Mouse (Mus musculus) gastrocnemius, adult 8-10 months (tissue): ENCODE data around the gene Tmem14a. TPM values are rescaled to one million over a fixed set of nuclear protein-coding genes. Genes with fewer than 3 reads are reported as not detected.
"Not testable (repeated sequence)": the region's sequence is repeated elsewhere in the genome, so short reads cannot be mapped to it uniquely, and the experiment has no call there.

Experiments
- DNase-seq, 2 experiments: peaks; one replicate each; pipeline ENCODE4 v3.0.0; 2022; ENCODE audit warnings: low spot score in 2 of 2
- total RNA-seq, 4 experiments: library from RNA; stranded (reverse); gene quantifications; 2 replicates each; pipeline ENCODE4 v1.2.4; 2022

Gene Tmem14a
- total RNA-seq: 1 to 10 TPM in 2 of 4 experiments, under 1 TPM in 2; 0.73 to 1.5 (median 1.0) TPM

- DNase-seq: peak; percentile 66 to 80
Observed at GRCm38 (mm10) chr1:21218489-21218919, at the start of gene Tmem14a. Gene Tmem14a, plus strand, starts transcription at chr1:21218575.

DNA sequence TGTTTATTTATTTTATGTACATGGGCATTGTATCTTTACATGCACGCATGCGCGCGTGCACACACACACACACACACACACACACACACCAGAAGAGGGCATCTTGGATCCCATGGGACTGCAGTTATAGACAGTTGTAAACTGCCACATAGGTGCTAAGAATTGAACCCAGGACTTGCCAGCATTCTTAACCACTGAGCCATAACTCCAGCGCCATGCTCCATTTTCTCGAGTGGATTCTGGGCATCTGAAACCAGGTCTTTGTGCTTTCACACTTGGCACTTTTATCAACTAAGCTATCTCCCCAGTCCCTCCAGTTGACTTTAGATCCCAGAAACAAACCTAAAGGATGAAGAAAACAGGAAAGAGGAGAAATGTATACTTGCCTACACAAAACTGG lies 33.2 kb upstream of the Tmem14a start:
- DNase-seq: no peak

- no peak for DNase-seq
Observed at GRCm38 (mm10) chr1:21206241-21206640, 12.1 kb upstream of the Tmem14a start.

DNA sequence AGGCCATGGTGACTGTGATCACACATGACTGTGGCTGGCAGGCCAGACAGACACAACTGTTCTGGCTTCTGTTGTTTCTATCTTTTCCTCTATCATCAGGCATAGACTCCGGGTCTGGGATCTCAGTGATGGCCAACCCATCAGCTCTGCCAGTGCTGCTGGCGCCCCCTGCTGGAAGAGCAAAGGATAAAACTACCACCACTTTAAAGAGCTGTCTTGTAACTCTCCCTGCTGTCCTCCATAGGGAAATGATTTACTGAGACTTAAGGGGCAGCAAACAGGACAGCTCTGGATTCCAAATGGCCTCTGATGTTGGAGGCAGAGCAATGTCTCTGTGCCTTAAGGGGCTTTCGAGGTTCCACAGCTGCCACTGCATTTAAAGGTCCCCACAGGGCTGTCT lies 4.8 kb upstream of the Tmem14a start:
- DNase-seq: not testable (repeated sequence)

GRCm38 (mm10) chr1:21213991-21214692 lies 4.2 kb upstream of the Tmem14a start:
- not testable (repeated sequence) for DNase-seq

DNA sequence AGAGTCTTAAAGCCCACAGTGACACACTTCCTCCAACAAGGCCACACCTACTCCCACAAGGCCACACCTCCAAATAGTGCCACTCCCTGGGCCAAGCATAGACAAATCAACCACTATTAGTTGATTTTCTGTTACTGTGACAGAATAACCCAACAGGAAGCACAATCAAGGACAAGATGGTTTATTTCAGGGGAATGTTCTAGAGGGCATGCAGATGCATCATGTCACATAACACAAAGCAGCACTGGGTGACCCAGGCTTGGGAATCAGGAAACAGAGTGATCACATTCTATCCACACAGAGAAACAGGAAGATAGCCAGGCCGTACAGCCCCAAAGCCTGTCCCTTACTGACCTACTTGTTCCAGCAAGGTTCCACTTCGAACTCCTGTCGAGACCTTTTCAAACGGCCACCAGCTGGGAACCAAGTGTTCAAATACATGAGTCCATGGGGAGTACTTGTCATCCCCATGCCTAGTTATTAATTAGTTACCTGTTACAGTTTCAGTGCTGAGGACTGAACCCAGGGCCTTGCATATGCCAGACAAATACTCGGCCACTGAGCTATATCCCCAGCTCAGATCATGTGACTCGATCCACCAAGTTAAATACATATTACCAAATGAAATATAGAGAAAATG lies 9.5 kb downstream of the Tmem14a start:
- DNase-seq: no peak

DNA sequence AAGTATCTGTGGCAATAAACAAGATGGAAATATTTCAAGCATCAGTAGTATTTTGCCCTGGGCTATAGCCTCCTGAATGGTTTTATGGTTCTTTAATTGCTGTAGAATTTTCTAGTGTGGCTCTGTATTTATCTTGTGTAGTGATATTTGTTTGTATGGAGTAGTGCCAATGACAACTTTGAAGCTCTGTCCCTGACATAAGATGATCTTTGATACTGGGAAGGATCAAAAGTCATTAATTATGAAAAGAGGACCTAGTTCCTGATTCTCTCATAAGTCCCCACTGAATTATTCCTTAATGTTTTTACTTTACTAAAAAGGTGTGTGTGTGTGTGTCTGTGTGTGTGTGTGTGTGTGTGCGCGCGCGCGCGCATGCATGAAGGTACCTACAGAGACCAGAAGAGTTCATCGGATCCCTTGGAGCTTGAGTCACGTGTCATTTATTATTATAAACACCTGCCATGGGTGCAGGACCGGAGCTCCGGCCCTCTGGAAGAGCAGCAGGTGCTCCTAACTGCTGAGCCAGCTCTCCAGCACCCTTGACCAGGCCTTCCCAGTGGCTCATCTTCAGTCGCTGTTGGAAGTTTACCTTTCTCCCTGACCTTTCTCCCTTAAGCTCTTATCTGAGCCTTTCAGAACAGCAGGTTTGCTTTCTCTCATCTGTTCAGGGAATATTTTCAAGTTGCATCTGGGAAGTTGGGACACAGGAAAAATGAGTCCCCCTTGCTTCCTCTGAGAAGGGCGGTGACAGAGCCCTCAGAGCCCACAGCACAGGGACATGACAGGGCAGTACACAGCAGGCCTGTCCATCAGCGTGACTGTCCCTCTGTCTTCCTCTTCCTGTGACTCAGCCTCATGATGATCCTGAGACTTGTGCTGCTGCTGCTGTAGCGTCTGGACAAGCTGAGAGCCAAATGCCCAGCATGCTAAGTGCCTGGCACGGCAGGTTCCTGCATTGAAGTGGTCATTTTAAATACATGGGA lies 10.7 kb downstream of the Tmem14a start:
- not testable (repeated sequence) for DNase-seq

- no peak for DNase-seq
Observed at GRCm38 (mm10) chr1:21230376-21230775, 12.0 kb downstream of the Tmem14a start.

DNA sequence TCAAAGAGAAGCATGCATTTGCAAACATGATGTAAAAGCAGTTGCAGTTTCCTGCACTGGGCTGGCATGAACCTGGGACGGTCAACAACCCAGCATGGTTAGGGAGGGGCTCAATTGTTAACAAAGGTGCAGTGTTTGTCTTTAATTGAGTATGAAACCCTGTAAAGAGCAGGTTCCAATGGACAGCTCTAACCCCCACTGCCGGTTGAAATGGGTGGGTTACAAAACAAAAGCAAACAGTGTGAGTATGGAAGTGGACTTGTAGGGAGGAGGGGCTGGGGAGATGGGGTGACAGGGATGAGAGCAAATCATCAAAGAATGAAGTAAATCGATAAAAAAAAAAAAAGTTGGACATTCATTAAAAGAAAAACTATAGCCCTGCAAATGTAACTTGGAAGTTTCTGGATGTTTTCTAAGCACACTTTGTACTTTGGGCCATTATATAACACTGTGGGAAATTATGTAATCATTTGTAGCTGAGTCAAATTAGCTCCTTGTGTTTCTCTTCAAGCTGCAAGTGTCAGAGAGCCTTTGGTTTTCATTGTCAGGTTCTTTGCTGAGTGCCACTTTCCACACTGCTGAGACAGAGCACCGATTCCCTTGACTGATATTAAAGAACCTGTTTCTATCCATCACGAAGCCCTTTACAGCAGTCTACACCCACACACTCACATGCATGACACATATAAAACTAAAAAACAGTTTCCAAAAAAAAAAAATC lies 13.5 kb downstream of the Tmem14a start:
- no peak for DNase-seq

DNA sequence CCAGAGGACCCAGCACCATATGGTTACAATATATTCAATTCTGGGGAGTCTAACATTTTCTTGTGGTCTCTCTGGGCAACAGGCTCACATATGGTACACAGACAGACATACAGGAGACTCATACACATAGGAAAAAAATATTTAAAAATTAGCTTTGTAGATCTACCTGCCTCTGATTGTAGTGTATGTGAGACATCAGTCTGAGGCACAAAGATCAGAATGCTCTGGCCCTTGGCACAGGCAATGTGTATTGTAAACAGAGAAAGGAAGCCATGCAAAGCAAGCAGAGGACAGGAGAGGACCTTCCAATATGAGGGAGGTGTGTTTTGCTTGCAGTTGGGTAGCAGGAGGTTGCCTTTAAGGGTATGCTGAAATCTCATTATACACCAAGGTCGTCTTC lies 14.1 kb downstream of the Tmem14a start:
- no peak for DNase-seq

- DNase-seq: no peak
Observed at GRCm38 (mm10) chr1:21235359-21235758, 17.0 kb downstream of the Tmem14a start.

- DNase-seq: no peak
Observed at GRCm38 (mm10) chr1:21239911-21240898, 21.8 kb downstream of the Tmem14a start, which contains the start of gene Gsta3. Gene Gsta3, plus strand, starts transcription at chr1:21240589.

DNA sequence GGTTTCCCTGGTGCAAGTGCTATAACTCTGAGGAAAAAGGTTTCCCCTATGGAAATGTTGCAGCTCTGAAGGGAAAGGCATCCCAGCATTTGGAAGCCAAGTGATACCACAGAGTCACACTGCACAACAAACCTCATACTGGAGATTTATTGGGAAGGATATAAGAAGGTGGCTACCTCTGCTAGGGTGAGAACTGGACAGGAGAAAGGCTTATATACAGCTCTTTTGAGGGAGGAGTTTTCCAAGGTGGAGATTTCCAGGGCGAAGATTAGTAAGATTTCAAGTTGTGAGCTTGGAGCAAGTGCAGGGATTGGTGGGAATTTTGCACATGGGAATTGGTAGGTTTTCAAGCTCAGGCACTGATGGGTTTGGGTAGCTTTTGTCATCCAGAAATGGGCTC lies 22.7 kb downstream of the Tmem14a start:
- DNase-seq: no peak

DNA sequence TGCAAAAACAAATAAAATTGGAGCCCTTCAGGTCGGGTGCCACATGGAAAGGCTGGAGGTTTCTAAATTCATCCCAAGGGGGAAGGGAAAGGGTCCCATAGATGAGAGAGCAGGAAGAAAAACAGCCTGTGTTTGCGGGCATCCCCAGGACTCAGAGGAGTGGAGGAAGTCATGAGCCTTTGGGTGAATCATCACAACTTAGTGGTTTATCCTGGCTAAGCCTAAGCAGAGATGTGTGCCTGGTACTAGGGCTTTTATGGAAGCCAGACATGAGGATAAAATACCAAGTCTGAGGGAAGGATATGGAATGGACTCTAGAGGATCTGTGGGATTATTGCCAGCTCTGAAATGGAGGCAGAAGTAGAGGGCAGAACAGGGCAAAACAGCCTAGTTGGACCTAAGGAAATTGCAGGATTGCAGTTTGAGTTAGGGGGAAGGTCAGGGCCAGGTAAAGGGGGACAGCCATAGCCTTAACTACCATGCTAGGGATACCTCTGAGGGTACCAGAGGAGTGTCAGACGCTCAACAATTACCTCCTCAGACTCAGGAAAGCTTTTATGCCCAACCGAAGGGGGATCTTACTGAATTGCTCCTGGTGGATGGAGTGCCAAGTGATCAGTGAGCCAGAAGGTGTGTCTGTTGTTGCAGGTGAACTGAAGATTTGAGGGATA lies 26.1 kb downstream of the Tmem14a start:
- DNase-seq: no peak

GRCm38 (mm10) chr1:21246136-21246535 lies 27.8 kb downstream of the Tmem14a start:
- no peak for DNase-seq

- no peak for DNase-seq
Observed at GRCm38 (mm10) chr1:21247896-21248295, 29.5 kb downstream of the Tmem14a start.

- DNase-seq: no peak
Observed at GRCm38 (mm10) chr1:21248560-21249390, 30.4 kb downstream of the Tmem14a start.

- no peak for DNase-seq
Observed at GRCm38 (mm10) chr1:21251661-21252060, 33.3 kb downstream of the Tmem14a start.
